Mouse (Mus musculus) lung, adult 2 months (tissue): ENCODE measurements around the gene Ksr2.

Experiments
- CTCF ChIP-seq: fragments of 200-500 bp; IDR thresholded peaks from 2 replicates; pipeline ENCODE4 v1.5.1; 2011; ENCODE audit warnings: mild to moderate bottlenecking, low read length, control low read depth; ENCODE audit not compliant: insufficient read depth
- POLR2A ChIP-seq: fragments of 200-500 bp; IDR thresholded peaks from 2 replicates; pipeline ENCODE4 v1.6.1; 2011; ENCODE audit warnings: low read depth, mild to moderate bottlenecking, control low read depth, low read length, borderline replicate concordance; ENCODE audit errors: extremely low read depth

DNA sequence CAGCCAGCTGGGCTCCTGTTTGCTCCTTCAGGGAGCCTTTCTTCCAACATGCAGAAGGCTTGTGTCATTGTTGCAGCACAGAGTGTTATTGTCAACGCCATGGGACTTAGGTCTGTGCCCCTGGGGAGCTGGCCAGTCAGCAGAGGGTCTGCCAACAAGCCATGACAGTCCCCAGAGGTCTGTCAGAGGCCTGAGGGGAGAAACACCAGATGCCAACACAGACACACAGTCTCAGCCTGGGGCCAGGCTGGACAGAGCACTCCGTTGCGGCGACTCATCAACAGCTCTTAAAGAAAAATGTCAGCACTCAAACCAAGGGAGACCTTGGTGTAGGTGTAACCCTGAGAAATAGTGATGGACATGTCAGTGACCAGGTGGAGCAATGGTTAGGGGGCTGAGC lies 255.5 kb downstream of the Ksr2 start:
- no peak for TF ChIP-seq CTCF
- no peak for TF ChIP-seq POLR2A
